Mouse (Mus musculus) lung, adult 2 months (tissue): ENCODE measurements around the gene Pcdh11x.

Experiments used
- CTCF ChIP-seq: fragments of 200-500 bp; IDR thresholded peaks from 2 replicates; pipeline ENCODE4 v1.5.1; 2011; ENCODE audit warnings: mild to moderate bottlenecking, low read length, control low read depth; ENCODE audit not compliant: insufficient read depth
- POLR2A ChIP-seq: fragments of 200-500 bp; IDR thresholded peaks from 2 replicates; pipeline ENCODE4 v1.6.1; 2011; ENCODE audit warnings: low read depth, mild to moderate bottlenecking, control low read depth, low read length, borderline replicate concordance; ENCODE audit errors: extremely low read depth

GRCm38 (mm10) chrX:120290011-120290899 lies at the start of gene Pcdh11x:
- no peak for TF ChIP-seq CTCF
- TF ChIP-seq POLR2A: no peak
